Mouse (Mus musculus): ENCODE measurements at regions not wholly inside any gene's neighbourhood (a gene's known extent, or its start where the extent isn't known, plus 50 kb on each side); places are given as distances from the start of the nearest gene placed in this dataset.

DNA sequence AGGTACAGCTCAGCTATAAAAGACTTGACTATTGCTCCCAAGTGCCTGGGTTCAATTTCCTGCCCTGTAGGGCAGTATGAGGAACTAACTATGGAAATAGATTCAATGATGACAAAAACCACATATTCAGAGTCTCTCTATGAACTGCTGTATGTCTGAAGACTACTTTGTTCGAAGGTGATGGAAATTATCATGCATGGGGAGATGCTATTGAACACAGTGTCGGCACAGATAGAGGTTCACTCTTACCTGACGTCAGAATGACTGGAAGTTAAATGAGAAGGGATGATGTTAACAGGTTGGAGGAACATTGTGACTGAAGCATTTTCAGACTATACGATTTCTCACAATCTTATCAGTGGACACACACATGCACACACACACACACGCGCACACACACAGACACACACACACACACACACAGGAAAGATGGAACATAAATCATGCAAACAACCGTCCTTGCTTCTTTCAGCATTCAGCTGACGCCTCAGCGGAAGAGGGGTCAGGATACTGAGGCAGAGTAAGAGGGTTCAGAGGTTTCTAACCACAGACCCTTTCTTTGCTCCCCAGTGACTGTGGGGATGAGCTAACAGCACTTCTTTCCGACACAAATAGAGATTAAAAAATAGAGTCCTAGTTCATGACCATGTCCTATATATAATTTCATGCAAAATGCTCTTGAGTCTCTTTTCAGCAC, 974.3 kb upstream of the Sel1l start:
- TF ChIP-seq POLR2A (IDR thresholded peaks at IDR 0.05; ENCODE audit: low read depth, low read length): no peak
- TF ChIP-seq CTCF (IDR thresholded peaks at IDR 0.05; ENCODE audit: borderline replicate concordance, insufficient read depth, low read length): no peak
- Histone ChIP-seq H3K27ac (ENCODE audit: insufficient read depth, low read length) (no peak overlapping the region), H3K4me1 (ENCODE audit: control insufficient read depth, insufficient read depth, low read length) (no peaks in the 10 kb centered on the region), H3K4me3 (ENCODE audit: insufficient read depth, low read length) (no peak overlapping the region)

DNA sequence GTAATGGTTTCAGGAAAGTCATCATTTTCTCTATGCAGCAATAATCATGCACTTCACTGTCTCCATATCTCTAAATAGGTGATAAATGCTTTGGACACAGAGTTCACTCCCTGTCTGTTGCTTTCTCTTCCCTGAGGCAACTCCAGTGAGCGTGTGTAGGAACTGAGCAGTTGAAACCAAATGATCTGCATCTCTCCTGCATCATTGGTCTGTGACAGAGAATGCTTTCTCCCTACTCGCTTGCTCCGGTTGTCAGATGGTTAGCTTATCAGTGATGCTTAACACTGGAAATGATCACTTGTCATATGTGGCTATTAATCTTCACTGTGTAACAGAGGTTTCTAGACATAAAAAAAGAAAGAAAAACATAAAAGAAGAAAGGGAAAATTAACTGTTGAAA, 969.7 kb upstream of the Sel1l start:
- TF ChIP-seq POLR2A (IDR thresholded peaks at IDR 0.05; ENCODE audit: low read depth, low read length): no peak
- TF ChIP-seq CTCF (IDR thresholded peaks at IDR 0.05; ENCODE audit: borderline replicate concordance, insufficient read depth, low read length): no peak
- no peak overlapping the region for H3K4me3 ChIP-seq (ENCODE audit: insufficient read depth, low read length)
- no peaks in the 10 kb centered on the region for H3K4me1 ChIP-seq (ENCODE audit: control insufficient read depth, insufficient read depth, low read length)
- H3K27ac ChIP-seq (ENCODE audit: insufficient read depth, low read length): no peak overlapping the region

DNA sequence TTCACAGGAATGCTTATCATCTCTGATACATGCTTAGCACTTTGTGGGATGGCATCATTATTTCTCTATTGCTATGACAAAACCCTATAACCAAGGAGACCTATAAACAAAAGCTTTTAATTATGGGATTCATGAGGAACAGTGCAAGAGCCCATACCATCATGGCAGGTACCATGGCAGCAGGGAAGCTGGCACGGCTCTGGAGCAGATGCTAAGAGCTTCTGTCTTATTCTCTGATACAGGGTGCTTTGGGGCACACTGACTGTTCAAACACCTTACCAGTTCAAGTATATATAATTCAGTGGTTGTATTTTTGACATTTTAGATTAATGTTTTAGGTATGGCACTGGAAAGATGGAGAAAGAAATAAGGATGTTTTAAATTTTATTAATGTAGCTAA, 952.2 kb upstream of the Sel1l start:
- Histone ChIP-seq H3K27ac (ENCODE audit: insufficient read depth, low read length) (no peak overlapping the region), H3K4me1 (ENCODE audit: control insufficient read depth, insufficient read depth, low read length) (no peaks in the 10 kb centered on the region), H3K4me3 (ENCODE audit: insufficient read depth, low read length) (no peak overlapping the region)
- TF ChIP-seq POLR2A (IDR thresholded peaks at IDR 0.05; ENCODE audit: low read depth, low read length) (no peak), CTCF (IDR thresholded peaks at IDR 0.05; ENCODE audit: borderline replicate concordance, insufficient read depth, low read length) (no peak)

DNA sequence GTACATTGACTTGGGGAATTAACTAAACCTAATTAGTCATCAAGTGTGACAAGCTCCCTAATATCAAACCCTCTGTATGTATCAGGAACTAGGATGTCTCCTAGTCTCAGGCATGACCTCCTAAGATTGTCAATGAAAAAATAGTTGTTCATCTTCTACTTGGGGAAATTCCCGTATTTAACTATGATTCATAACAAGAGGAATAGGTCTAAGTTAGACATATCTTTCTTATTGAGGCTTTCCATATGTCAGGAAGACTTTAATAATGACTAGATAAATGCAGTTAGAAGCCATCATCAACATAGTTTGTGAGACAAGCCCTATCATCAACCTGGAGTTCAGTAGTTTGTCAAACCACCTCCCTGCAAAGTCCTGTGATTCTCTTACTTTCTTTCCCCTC, 934.4 kb upstream of the Sel1l start:
- H3K4me3 ChIP-seq (ENCODE audit: insufficient read depth, low read length): no peak overlapping the region
- H3K4me1 ChIP-seq (ENCODE audit: control insufficient read depth, insufficient read depth, low read length): no peaks in the 10 kb centered on the region

DNA sequence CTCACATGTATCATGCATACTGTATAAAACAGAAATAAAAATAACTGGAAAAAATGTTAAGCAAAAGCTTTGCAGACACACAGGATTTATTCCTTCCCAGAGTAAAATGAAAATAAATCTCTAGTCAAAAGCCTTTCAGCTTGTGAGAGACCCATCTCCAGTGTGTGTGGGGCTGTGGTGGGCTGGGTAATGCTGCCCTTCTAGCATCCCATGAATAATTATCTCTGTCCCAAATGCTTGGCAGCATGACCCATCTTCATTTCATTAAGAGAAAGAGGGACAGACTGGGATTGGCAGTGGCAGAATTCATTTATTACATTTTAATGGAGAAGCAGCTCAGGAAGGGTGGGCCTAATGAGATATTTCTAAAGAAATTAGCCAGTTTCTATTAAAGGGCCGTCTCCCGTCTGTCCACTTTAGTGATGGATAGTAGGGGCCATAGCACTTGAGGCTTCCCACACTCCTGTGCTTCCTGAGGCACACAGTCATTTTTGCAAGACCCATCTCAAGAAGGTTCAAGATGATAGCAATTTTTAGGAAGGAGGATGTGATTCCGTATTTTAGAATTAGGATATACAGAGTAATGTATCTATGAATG, 930.8 kb upstream of the Sel1l start:
- no peak overlapping the region for H3K27ac ChIP-seq (ENCODE audit: insufficient read depth, low read length)
- no peak for TF ChIP-seq CTCF (IDR thresholded peaks at IDR 0.05; ENCODE audit: borderline replicate concordance, insufficient read depth, low read length)
- TF ChIP-seq POLR2A (IDR thresholded peaks at IDR 0.05; ENCODE audit: low read depth, low read length): no peak
- H3K4me1 ChIP-seq (ENCODE audit: control insufficient read depth, insufficient read depth, low read length): no peaks in the 10 kb centered on the region
- no peak overlapping the region for H3K4me3 ChIP-seq (ENCODE audit: insufficient read depth, low read length)

More for the DNA sequence above, 934.4 kb upstream of the Sel1l start:
- TF ChIP-seq CTCF (IDR thresholded peaks at IDR 0.05; ENCODE audit: borderline replicate concordance, insufficient read depth, low read length) (no peak), POLR2A (IDR thresholded peaks at IDR 0.05; ENCODE audit: low read depth, low read length) (no peak)
- no peak overlapping the region for H3K27ac ChIP-seq (ENCODE audit: insufficient read depth, low read length)

DNA sequence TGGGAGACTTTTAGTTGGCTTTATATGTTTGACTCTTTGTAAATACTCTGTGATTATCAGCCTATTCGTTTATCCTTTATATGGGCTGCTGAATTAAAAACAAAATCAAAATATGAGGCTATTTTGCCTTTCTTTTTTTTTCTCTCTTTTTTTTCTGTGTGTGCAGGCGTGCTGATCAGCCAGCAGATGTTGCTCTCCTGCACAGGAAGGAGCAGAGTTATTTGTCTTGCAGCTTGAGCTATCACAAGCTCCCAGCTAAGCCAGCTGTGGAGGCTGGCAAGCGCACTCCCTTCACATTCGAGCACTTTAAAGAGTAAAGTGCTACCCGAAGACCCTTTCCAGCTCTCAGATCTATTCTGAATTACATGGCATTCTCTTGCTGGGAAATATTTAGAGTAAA, 926.7 kb upstream of the Sel1l start:
- H3K27ac ChIP-seq (ENCODE audit: insufficient read depth, low read length): no peak overlapping the region
- no peak overlapping the region for H3K4me3 ChIP-seq (ENCODE audit: insufficient read depth, low read length)
- H3K4me1 ChIP-seq (ENCODE audit: control insufficient read depth, insufficient read depth, low read length): no peaks in the 10 kb centered on the region
- TF ChIP-seq CTCF (IDR thresholded peaks at IDR 0.05; ENCODE audit: borderline replicate concordance, insufficient read depth, low read length): no peak
- TF ChIP-seq POLR2A (IDR thresholded peaks at IDR 0.05; ENCODE audit: low read depth, low read length): no peak

DNA sequence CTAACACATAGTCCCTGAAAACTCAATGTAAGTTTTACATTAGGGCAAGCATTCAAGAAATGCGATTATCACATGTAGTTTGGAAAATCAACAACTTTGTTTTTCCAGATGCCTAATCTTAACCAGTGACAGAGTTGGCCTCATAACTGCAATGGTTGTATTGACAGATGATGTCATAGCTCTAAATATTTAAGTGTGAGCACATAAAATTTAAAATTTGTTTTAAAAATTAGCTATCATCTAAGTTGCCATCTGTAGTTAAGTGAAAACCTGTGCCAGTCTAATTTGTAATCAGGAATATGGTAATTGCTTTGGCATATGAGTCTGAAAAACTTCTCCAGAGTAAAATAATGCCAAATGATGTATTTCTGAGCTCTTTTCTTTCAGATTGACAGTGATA, 899.6 kb upstream of the Sel1l start:
- TF ChIP-seq POLR2A (IDR thresholded peaks at IDR 0.05; ENCODE audit: low read depth, low read length) (no peak), CTCF (IDR thresholded peaks at IDR 0.05; ENCODE audit: borderline replicate concordance, insufficient read depth, low read length) (no peak)
- Histone ChIP-seq H3K4me3 (ENCODE audit: insufficient read depth, low read length) (no peak overlapping the region), H3K27ac (ENCODE audit: insufficient read depth, low read length) (no peak overlapping the region), H3K4me1 (ENCODE audit: control insufficient read depth, insufficient read depth, low read length) (no peaks in the 10 kb centered on the region)

DNA sequence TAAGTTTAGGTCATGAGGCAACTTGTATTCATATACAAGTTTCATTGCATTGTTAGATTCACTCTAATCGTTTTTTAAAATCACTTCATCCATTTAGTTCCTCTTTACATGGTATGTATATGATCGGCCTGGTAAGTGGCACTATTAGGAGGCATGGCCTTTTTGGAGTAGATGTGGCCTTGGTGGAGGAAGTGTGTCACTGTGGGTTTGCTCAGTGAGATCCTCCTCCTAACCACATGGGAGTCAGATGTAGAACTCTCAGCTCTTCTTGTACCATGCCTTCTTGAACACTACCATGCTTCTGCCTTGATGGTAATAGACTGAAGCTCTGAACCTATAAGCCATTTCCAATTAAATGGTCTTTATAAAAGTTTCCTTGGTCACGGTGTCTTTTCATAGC, 891.9 kb upstream of the Sel1l start:
- no peak overlapping the region for H3K4me3 ChIP-seq (ENCODE audit: insufficient read depth, low read length)
- H3K4me1 ChIP-seq (ENCODE audit: control insufficient read depth, insufficient read depth, low read length): no peaks in the 10 kb centered on the region
- no peak overlapping the region for H3K27ac ChIP-seq (ENCODE audit: insufficient read depth, low read length)
- TF ChIP-seq POLR2A (IDR thresholded peaks at IDR 0.05; ENCODE audit: low read depth, low read length) (no peak), CTCF (IDR thresholded peaks at IDR 0.05; ENCODE audit: borderline replicate concordance, insufficient read depth, low read length) (no peak)

DNA sequence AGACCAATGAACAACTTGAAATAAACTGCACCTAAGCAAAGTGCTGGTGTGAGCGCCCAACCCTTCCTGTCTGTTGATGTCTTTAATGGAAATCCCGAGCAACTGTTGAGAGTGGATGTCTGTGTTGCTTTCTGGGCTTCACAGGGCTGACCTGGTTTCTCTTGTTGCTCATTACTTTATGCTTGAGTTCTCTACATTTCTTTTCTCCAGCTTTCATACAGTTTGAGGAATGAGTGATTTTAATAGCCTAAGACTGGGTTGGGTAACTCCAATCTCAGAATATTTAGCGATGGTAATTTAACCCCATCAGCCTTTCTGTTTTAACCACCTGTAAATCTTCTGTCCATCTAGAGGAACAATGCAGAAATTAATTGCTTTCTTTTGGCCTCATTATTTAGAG, 890.2 kb upstream of the Sel1l start:
- Histone ChIP-seq H3K4me1 (ENCODE audit: control insufficient read depth, insufficient read depth, low read length) (no peaks in the 10 kb centered on the region), H3K27ac (ENCODE audit: insufficient read depth, low read length) (no peak overlapping the region), H3K4me3 (ENCODE audit: insufficient read depth, low read length) (no peak overlapping the region)
- no peak for TF ChIP-seq CTCF (IDR thresholded peaks at IDR 0.05; ENCODE audit: borderline replicate concordance, insufficient read depth, low read length)

DNA sequence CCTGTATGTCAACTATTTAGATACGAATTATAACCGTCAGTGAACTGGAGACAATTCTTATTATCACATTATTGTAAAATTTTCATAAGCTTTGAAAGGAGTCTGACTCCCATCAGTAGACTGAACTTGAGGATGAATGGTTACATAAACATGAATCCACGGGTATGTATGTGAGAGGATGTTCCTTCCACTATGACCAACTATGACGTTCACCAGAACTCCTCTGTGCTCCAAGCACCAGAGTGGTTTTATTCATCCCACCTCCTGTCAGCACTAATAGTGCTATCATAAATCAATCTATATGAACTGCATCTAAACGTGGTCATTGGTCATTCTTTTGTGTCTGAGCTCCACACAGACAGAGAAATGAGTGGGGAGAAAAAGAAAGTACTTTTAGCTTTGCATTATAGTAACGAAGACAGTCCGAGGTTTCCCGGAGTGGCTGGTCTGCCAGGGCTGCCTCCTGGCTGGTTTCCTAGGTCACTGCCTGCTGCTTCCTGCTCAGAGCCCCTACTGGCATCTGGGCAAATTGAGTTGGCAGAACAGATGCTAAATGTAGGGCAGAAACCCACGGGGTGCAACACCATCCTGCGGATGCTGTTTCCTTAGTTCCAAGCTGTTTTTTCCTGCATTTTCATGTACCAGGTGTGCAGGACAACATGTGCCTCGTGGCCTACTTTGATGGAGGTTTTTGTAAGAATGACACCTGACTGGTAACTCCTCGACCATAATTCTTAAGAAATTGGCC, 888.8 kb upstream of the Sel1l start:
- TF ChIP-seq POLR2A (IDR thresholded peaks at IDR 0.05; ENCODE audit: low read depth, low read length) (no peak), CTCF (IDR thresholded peaks at IDR 0.05; ENCODE audit: borderline replicate concordance, insufficient read depth, low read length) (no peak)
- Histone ChIP-seq H3K27ac (ENCODE audit: insufficient read depth, low read length) (no peak overlapping the region), H3K4me3 (ENCODE audit: insufficient read depth, low read length) (no peak overlapping the region), H3K4me1 (ENCODE audit: control insufficient read depth, insufficient read depth, low read length) (no peaks in the 10 kb centered on the region)

Measured in embryonic fibroblast, embryonic 13.5 days (primary cell).